Mouse (Mus musculus): ENCODE measurements around the gene Trim26. TPM values are rescaled to one million over a fixed set of nuclear protein-coding genes. Genes with fewer than 3 reads are reported as not detected.

The Trim26 gene
- polyA plus RNA-seq, 1 experiment from 2014 or later: 45.6 TPM

- Histone ChIP-seq H3K4me1 (no peaks in the 10 kb centered on the region), H3K4me3 (no peak overlapping the region), H3K27me3 (replicated peaks; ENCODE audit: low read depth, poor library complexity, severe bottlenecking) (no peaks in the 10 kb centered on the region), H3K9me3 (no peaks in the 10 kb centered on the region), H3K36me3 (replicated peaks) (peaks cover 92% of the 10 kb centered on the region), H3K27ac (replicated peaks) (no peak overlapping the region)
- WGBS: 92% methylated on average over 4 of the region's 4 CpGs
- no peak for DNase-seq (ENCODE audit: low spot score)
Observed at GRCm38 (mm10) chr17:36856236-36856635, 19.3 kb downstream of the Trim26 start.

- DNase-seq (ENCODE audit: low spot score): no peak
- no peak overlapping the region for H3K27ac ChIP-seq (replicated peaks)
- WGBS: 92% methylated on average over 3 of the region's 3 CpGs
- no peak overlapping the region for H3K4me3 ChIP-seq
- H3K9me3 ChIP-seq: no peaks in the 10 kb centered on the region
- H3K27me3 ChIP-seq (replicated peaks; ENCODE audit: low read depth, poor library complexity, severe bottlenecking): no peaks in the 10 kb centered on the region
- peaks cover 72% of the 10 kb centered on the region for H3K36me3 ChIP-seq (replicated peaks)
- H3K4me1 ChIP-seq: no peaks in the 10 kb centered on the region
Observed at GRCm38 (mm10) chr17:36858181-36858580, 21.2 kb downstream of the Trim26 start.

- H3K27me3 ChIP-seq (replicated peaks; ENCODE audit: low read depth, poor library complexity, severe bottlenecking): peaks cover 19% of the 10 kb centered on the region
- peaks cover 2% of the 10 kb centered on the region for H3K4me1 ChIP-seq
- no peak overlapping the region for H3K27ac ChIP-seq (replicated peaks)
- no peak overlapping the region for H3K4me3 ChIP-seq
- H3K9me3 ChIP-seq: no peaks in the 10 kb centered on the region
- DNase-seq (ENCODE audit: low spot score): no peak
- H3K36me3 ChIP-seq (replicated peaks): peaks cover 37% of the 10 kb centered on the region
- WGBS: 65% methylated on average over 2 of the region's 2 CpGs
Observed at GRCm38 (mm10) chr17:36861680-36862079, 24.7 kb downstream of the Trim26 start.

GRCm38 (mm10) chr17:36866719-36867527, 30.0 kb downstream of the Trim26 start, which contains the start of gene Trim15:
Gene Trim15, minus strand, starts transcription at chr17:36867210.
- peaks cover 8% of the 10 kb centered on the region for H3K4me1 ChIP-seq
- H3K27me3 ChIP-seq (replicated peaks; ENCODE audit: low read depth, poor library complexity, severe bottlenecking): peaks cover 31% of the 10 kb centered on the region
- H3K36me3 ChIP-seq (replicated peaks): no peaks in the 10 kb centered on the region
- peak within 1 kb of the TSS; percentile 40 for H3K4me3 ChIP-seq
- WGBS: 15% methylated on average over 29 of the region's 29 CpGs
- no peaks in the 10 kb centered on the region for H3K9me3 ChIP-seq
- no peak within 1 kb of the TSS for H3K27ac ChIP-seq (replicated peaks)
- no peak for DNase-seq (ENCODE audit: low spot score)

GRCm38 (mm10) chr17:36868836-36869235, 31.9 kb downstream of the Trim26 start:
- H3K27ac ChIP-seq (replicated peaks): no peak overlapping the region
- no peak for DNase-seq (ENCODE audit: low spot score)
- H3K4me3 ChIP-seq: no peak overlapping the region
- peaks cover 8% of the 10 kb centered on the region for H3K4me1 ChIP-seq
- H3K9me3 ChIP-seq: no peaks in the 10 kb centered on the region
- peaks cover 31% of the 10 kb centered on the region for H3K27me3 ChIP-seq (replicated peaks; ENCODE audit: low read depth, poor library complexity, severe bottlenecking)
- H3K36me3 ChIP-seq (replicated peaks): no peaks in the 10 kb centered on the region
- 79% methylated on average over 2 of the region's 2 CpGs for WGBS

- 87% methylated on average over 4 of the region's 4 CpGs for WGBS
- Histone ChIP-seq H3K27me3 (replicated peaks; ENCODE audit: low read depth, poor library complexity, severe bottlenecking) (peaks cover 31% of the 10 kb centered on the region), H3K9me3 (no peaks in the 10 kb centered on the region), H3K4me1 (peaks cover 8% of the 10 kb centered on the region), H3K36me3 (replicated peaks) (no peaks in the 10 kb centered on the region), H3K4me3 (peak within 1 kb of the TSS; percentile 16), H3K27ac (replicated peaks) (peak within 1 kb of the TSS; percentile 5; the same call in 1 of the 2 replicates)
- no peak for DNase-seq (ENCODE audit: low spot score)
Observed at GRCm38 (mm10) chr17:36869284-36869954, 32.5 kb downstream of the Trim26 start, which contains the start of gene Trim10. Gene Trim10, plus strand, starts transcription at chr17:36869574.

- WGBS: 78% methylated on average over 25 of the region's 25 CpGs
- H3K36me3 ChIP-seq (replicated peaks): no peaks in the 10 kb centered on the region
- peak overlapping the region; percentile 5; the same call in 1 of the 2 replicates for H3K27ac ChIP-seq (replicated peaks)
- peaks cover 8% of the 10 kb centered on the region for H3K4me1 ChIP-seq
- peaks cover 26% of the 10 kb centered on the region for H3K27me3 ChIP-seq (replicated peaks; ENCODE audit: low read depth, poor library complexity, severe bottlenecking)
- no peak for DNase-seq (ENCODE audit: low spot score)
- peak overlapping the region; percentile 16 for H3K4me3 ChIP-seq
- H3K9me3 ChIP-seq: no peaks in the 10 kb centered on the region
Observed at GRCm38 (mm10) chr17:36869955-36870810, 33.2 kb downstream of the Trim26 start.

- WGBS: 76% methylated on average over 4 of the region's 4 CpGs
- Histone ChIP-seq H3K36me3 (replicated peaks) (no peaks in the 10 kb centered on the region), H3K27ac (replicated peaks) (no peak overlapping the region), H3K4me3 (no peak overlapping the region), H3K27me3 (replicated peaks; ENCODE audit: low read depth, poor library complexity, severe bottlenecking) (no peaks in the 10 kb centered on the region), H3K4me1 (no peaks in the 10 kb centered on the region), H3K9me3 (no peaks in the 10 kb centered on the region)
- DNase-seq (ENCODE audit: low spot score): no peak
Observed at GRCm38 (mm10) chr17:36874636-36875035, 37.7 kb downstream of the Trim26 start.

- Histone ChIP-seq H3K27me3 (replicated peaks; ENCODE audit: low read depth, poor library complexity, severe bottlenecking) (no peaks in the 10 kb centered on the region), H3K4me1 (no peaks in the 10 kb centered on the region), H3K4me3 (no peak overlapping the region), H3K36me3 (replicated peaks) (no peaks in the 10 kb centered on the region), H3K9me3 (no peaks in the 10 kb centered on the region), H3K27ac (replicated peaks) (no peak overlapping the region)
- WGBS: 87% methylated on average over 2 of the region's 2 CpGs
- DNase-seq (ENCODE audit: low spot score): no peak
Observed at GRCm38 (mm10) chr17:36883350-36883749, 46.4 kb downstream of the Trim26 start.

- no peak for DNase-seq (ENCODE audit: low spot score)
- WGBS: 94% methylated on average over 12 of the region's 12 CpGs
- Histone ChIP-seq H3K36me3 (replicated peaks) (no peaks in the 10 kb centered on the region), H3K4me1 (no peaks in the 10 kb centered on the region), H3K4me3 (no peak overlapping the region), H3K9me3 (no peaks in the 10 kb centered on the region), H3K27ac (replicated peaks) (no peak overlapping the region), H3K27me3 (replicated peaks; ENCODE audit: low read depth, poor library complexity, severe bottlenecking) (no peaks in the 10 kb centered on the region)
Observed at GRCm38 (mm10) chr17:36885132-36885790, 48.3 kb downstream of the Trim26 start.

GRCm38 (mm10) chr17:36890073-36890903, 53.4 kb downstream of the Trim26 start, which contains the start of gene Trim40:
Gene Trim40, minus strand, starts transcription at chr17:36890123.
- 87% methylated on average over 5 of the region's 5 CpGs for WGBS
- no peaks in the 10 kb centered on the region for H3K36me3 ChIP-seq (replicated peaks)
- H3K27ac ChIP-seq (replicated peaks): no peak within 1 kb of the TSS
- H3K4me1 ChIP-seq: no peaks in the 10 kb centered on the region
- no peaks in the 10 kb centered on the region for H3K9me3 ChIP-seq
- no peaks in the 10 kb centered on the region for H3K27me3 ChIP-seq (replicated peaks; ENCODE audit: low read depth, poor library complexity, severe bottlenecking)
- no peak within 1 kb of the TSS for H3K4me3 ChIP-seq
- DNase-seq (ENCODE audit: low spot score): no peak

Measured in embryonic facial prominence, embryonic 10.5 days (tissue).